20 mouse cellular contexts compared by ENCODE assay signal in the genomic region with DNA sequence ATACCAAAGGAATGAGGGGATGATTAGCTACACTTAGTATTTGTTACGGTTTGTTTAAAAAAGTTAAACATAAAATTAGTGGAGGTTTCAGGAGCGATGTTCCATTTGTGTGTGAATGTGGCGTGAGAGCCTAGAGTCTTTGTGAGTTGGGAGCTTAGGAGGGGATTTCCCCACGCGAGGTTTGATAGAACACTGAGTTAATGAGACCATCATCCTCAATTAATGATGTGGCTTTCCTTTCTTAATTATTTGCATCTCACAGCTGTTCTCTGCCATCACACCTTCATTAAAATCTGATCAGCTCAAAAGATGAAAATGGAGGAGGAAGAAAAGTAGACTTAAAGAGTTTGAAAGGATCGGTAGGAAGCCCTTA.
"Had no signal": no experiment of that assay in that cellular context is flagged by ENCODE, and none has a peak within 500 bp of the region (broad histone marks: within the 10 kb centered on the region; RNA-seq: fewer than 3 reads in every experiment).

No protein-coding gene starts in this region.

- H3K4me1 ChIP-seq: kidney, embryonic 15.5 days; limb, embryonic 12.5 days; limb, embryonic 15.5 days; lung, embryonic 15.5 days; megakaryocyte, embryonic 14.5 days; midbrain, embryonic 10.5 days had no signal

- H3K9me3 ChIP-seq: kidney, embryonic 15.5 days; limb, embryonic 12.5 days; limb, embryonic 15.5 days; lung, embryonic 15.5 days; midbrain, embryonic 10.5 days; neural tube, embryonic 13.5 days had no signal

- H3K4me2 ChIP-seq: kidney, embryonic 15.5 days; limb, embryonic 12.5 days; limb, embryonic 15.5 days; liver, embryonic 11.5 days; lung, embryonic 15.5 days; neural tube, embryonic 13.5 days had no signal

- H3K4me3 ChIP-seq: kidney, embryonic 15.5 days; limb, embryonic 12.5 days; limb, embryonic 15.5 days; lung, embryonic 15.5 days; megakaryocyte, embryonic 14.5 days; midbrain, embryonic 10.5 days; neural tube, embryonic 13.5 days had no signal

- H3K27me3 ChIP-seq: kidney, embryonic 15.5 days; limb, embryonic 12.5 days; limb, embryonic 15.5 days; lung, embryonic 15.5 days; megakaryocyte, embryonic 14.5 days; neural tube, embryonic 13.5 days had no signal

- H3K27ac ChIP-seq: kidney, embryonic 15.5 days; limb, embryonic 12.5 days; limb, embryonic 15.5 days; liver, embryonic 14.5 days; lung, embryonic 15.5 days; midbrain, embryonic 10.5 days; neural tube, embryonic 13.5 days had no signal

- H3K9ac ChIP-seq: kidney, embryonic 15.5 days; limb, embryonic 12.5 days; limb, embryonic 15.5 days; liver, embryonic 14.5 days; liver, postnatal 0 days; lung, embryonic 15.5 days; neural tube, embryonic 13.5 days had no signal

- DNase-seq: kidney, adult 11 months; kidney, adult 8-10 months; kidney, postnatal 10 days; kidney, postnatal 36 days; left cerebral cortex, postnatal 4 days; liver, postnatal 0 days; lung, postnatal 10 days; lung, postnatal 36 days; right cerebral cortex, postnatal 25 days; thymus, adult 18-20 months; thymus, postnatal 4 days had no signal

- ATAC-seq: liver, postnatal 0 days had no signal

- H3K36me3 ChIP-seq: kidney, embryonic 15.5 days; limb, embryonic 12.5 days; limb, embryonic 15.5 days; lung, embryonic 15.5 days; midbrain, embryonic 10.5 days; neural tube, embryonic 13.5 days had no signal
